Mouse (Mus musculus): ENCODE results near the gene Ergic1. TPM values are rescaled to one million over a fixed set of nuclear protein-coding genes. Genes with fewer than 3 reads are reported as not detected.

The Ergic1 gene
- polyA plus RNA-seq, 1 experiment: 93.3 TPM

DNA sequence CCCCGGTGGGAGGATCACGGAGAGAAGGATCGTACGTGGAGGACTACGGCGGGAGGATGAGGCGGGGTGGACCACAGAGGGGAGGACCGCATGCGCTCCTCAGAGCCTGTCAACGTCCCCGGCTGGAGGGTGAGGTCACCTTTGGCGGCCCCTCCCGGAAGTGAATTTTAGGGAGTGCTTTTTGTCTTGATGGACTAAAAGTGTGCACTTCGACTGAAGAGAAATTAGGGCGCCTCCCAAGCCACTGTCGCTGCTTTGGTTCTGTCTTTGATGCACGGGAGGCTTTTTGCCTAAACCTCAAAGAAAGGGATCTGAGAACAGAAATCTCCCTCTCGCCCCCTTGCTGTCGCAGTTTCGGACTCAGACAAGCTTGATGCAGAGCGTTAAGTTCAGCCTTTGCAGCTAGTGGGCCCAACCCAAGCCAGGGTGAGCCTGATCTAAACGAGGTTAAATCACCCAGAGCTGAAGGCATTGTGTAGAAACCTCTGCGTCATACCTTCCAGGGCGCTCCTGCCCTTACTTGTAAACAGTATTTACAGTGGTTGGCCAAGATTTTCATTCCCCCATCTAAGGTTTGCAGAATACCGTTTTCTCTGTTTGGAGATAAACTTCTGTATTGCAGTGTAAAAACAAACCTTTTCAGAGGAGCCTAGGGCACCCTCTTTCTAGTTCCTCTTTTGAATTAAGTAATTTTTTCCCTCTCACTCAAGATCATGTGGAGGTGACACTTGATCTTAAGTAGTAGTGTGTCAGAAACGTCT lies 115.5 kb downstream of the Ergic1 start:
- Histone ChIP-seq H3K4me1 (ENCODE audit: control insufficient read depth, insufficient read depth, low read length) (peaks cover 6% of the 10 kb centered on the region), H3K4me3 (replicated peaks; ENCODE audit: extremely low read depth, low read depth, low read length) (peak overlapping the region; percentile 85)
- no peak for TF ChIP-seq POLR2A (IDR thresholded peaks at IDR 0.05; ENCODE audit: borderline replicate concordance, extremely low read depth, low read depth, low read length)
- no peak for TF ChIP-seq CTCF (IDR thresholded peaks at IDR 0.05; ENCODE audit: insufficient read depth, low read length)
- no peak for DNase-seq
- WGBS: under 1% methylated on average over 26 of the region's 26 CpGs

DNA sequence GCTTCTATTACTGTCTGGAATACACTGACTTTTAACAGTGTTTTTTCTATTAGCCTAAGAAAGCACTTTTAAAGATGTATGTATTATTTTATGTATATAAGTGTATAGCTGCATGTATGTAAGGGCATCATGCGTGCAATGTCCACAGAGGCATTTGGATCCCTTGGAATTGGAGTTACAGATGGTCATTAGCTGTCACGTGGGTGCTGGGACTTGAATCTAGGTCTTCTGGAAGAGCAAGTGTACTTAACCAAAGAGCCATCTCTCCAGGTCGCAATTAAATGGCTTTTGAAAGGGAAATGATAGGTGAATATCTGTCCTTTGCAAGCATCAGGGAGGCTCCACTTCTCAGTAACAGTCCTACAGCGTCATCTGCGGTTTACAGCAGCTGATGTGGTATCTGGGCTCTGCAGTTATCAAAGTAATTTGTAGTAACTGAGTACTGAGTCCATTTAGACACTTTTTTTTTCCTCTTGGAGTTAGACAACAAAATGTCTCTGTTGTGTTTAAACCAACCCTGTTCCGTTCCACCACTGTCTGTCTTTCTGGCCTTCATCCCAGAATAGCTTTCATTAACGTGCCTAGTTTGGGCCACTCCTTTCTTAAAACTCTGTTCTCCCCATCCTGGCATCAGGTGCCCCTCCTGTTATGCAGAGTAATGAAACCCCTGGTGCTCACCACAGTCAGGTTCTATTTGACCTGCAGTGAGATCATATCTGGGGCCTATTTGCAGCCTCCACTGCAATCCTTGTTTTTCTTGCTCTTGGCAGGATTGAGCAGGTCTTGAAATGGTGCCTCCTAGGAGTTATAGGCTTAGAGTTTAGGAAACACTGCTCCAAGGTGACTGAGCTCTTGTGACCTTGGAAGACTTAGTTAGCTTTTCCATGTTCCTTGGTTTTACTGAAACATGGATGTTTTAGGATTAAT lies 116.7 kb downstream of the Ergic1 start:
- H3K4me1 ChIP-seq (ENCODE audit: control insufficient read depth, insufficient read depth, low read length): peaks cover 6% of the 10 kb centered on the region
- no peak for DNase-seq
- TF ChIP-seq POLR2A (IDR thresholded peaks at IDR 0.05; ENCODE audit: borderline replicate concordance, extremely low read depth, low read depth, low read length): no peak
- WGBS: 62% methylated on average over 7 of the region's 7 CpGs
- H3K4me3 ChIP-seq (replicated peaks; ENCODE audit: extremely low read depth, low read depth, low read length): no peak overlapping the region

DNA sequence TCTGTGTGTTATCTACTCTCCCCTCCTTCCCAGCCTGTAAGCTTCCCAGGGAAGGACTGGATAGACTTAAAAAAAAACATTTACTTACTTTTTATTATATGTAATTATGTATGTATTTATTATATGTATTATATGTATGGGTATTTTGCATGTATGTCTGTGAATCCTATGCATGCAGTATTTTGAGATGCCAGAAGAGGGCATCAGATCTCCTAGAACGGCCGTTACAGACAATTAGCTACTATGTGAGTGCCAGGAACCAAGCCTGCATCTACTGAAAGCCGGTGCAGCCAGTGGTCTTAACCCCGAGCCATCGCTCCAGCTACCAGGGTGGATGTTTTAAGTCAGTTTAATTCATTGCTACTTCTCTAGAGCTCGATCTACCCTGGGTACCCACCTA lies 120.0 kb downstream of the Ergic1 start:
- DNase-seq: no peak
- WGBS: 93% methylated on average over 6 of the region's 6 CpGs
- H3K4me1 ChIP-seq (ENCODE audit: control insufficient read depth, insufficient read depth, low read length): peaks cover 3% of the 10 kb centered on the region
- H3K4me3 ChIP-seq (replicated peaks; ENCODE audit: extremely low read depth, low read depth, low read length): no peak overlapping the region
- TF ChIP-seq POLR2A (IDR thresholded peaks at IDR 0.05; ENCODE audit: borderline replicate concordance, extremely low read depth, low read depth, low read length): no peak
- TF ChIP-seq CTCF (IDR thresholded peaks at IDR 0.05; ENCODE audit: insufficient read depth, low read length): no peak

DNA sequence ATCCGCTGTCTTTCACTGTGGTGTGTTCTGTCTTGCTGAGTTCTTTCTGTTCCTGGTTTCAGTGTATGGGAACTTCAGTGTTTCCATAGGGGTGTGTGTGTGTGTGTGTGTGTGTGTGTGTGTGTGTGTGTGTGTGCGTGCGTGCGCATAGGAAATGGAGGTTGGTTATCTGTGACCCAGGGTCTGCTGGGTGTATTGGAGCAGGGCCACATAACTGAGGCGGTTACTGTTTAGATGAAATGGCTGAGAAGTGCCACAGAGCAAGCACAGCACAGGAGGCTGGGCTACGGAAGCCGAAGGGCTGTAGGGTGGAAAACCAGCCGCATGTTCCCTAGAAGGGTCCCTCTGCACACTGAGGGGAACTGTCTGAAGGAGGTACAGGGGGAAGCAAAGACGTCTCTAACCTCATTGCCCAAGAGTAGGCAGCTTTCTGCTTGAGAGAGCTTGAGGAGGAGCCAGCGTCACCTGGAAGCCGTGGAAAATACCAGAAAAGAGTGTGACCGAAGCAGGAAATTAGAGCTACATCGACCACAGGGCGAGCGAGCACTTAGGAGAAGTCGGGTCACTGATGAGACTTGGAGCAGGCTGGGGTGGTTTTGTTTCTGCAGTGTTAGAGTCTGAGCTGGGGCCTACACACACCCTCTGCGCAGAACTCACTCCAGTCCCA lies 125.2 kb downstream of the Ergic1 start:
- H3K4me3 ChIP-seq (replicated peaks; ENCODE audit: extremely low read depth, low read depth, low read length): no peak overlapping the region
- WGBS: 80% methylated on average over 17 of the region's 17 CpGs
- H3K4me1 ChIP-seq (ENCODE audit: control insufficient read depth, insufficient read depth, low read length): no peaks in the 10 kb centered on the region; the same call in 1 of the 2 replicates
- no peak for TF ChIP-seq CTCF (IDR thresholded peaks at IDR 0.05; ENCODE audit: insufficient read depth, low read length)
- TF ChIP-seq POLR2A (IDR thresholded peaks at IDR 0.05; ENCODE audit: borderline replicate concordance, extremely low read depth, low read depth, low read length): no peak
- no peak for DNase-seq

DNA sequence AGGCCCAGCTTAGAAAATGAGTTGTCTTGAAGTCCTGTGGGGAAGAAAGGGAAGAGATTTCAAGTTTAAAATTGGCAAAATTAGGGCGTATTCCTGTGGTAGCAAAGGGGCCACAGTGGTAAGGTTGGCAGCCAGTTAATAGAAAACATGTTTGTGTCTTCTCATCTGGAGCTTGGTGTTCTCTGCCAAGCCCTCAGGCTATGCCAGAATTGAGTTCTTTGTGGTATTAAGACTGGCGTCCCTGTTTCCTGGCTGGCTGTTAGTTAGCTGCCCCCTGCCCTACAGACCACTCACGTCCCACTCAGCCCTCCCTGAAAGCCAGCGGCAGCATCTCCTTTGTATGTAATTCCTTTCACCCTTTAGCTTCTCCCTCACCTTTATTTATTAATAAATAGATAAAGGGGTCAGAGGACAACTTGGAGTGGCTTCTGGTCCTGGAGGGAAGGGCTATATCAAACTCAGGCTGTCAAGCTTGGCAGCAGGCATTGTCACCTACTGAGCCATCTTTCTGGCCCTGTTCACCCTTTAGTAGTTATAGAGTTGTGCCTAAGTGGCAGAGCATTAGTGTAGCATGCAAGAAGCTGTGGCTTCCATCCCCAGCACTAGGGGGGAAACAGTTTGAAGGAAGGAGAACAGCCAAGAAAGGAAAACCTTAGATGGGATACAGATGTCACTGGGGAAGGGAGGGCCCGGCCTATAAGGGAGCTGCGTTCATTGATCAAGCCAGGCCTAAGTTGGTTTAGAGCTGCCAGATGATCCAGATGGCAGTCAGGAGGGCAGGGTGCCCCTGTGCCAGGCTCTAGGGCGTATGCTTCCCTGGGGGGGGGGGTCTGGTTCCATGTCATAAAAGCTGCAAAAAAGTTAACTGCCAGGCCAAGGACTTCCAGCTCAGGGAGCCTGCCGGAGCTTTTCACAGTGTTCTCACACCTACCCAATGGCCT lies 127.8 kb downstream of the Ergic1 start:
- WGBS: 59% methylated on average over 8 of the region's 8 CpGs
- TF ChIP-seq CTCF (IDR thresholded peaks at IDR 0.05; ENCODE audit: insufficient read depth, low read length) (no peak), POLR2A (IDR thresholded peaks at IDR 0.05; ENCODE audit: borderline replicate concordance, extremely low read depth, low read depth, low read length) (no peak)
- no peak overlapping the region for H3K4me3 ChIP-seq (replicated peaks; ENCODE audit: extremely low read depth, low read depth, low read length)
- DNase-seq: no peak
- no peaks in the 10 kb centered on the region; the same call in 1 of the 2 replicates for H3K4me1 ChIP-seq (ENCODE audit: control insufficient read depth, insufficient read depth, low read length)

DNA sequence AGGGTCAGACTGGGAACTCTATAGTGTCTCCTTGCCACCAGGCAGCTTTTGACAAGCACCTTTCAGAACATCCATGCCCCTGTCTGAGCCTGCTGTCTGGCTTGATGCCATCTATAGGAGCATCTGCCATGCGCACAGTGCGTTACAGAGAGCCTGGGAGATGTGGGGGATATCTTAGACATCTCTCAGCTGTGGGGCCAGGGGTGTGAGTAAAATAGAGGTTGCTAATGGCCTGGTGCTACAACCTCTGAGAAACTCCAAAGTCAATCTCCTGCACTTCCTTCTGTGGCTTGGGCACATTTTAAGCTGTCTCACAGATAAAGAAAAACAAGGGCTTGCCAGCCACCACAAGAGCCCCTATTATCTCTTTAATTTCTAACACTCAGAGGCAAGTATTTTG lies 128.5 kb downstream of the Ergic1 start:
- 77% methylated on average over 2 of the region's 2 CpGs for WGBS
- H3K4me1 ChIP-seq (ENCODE audit: control insufficient read depth, insufficient read depth, low read length): no peaks in the 10 kb centered on the region; the same call in 1 of the 2 replicates
- TF ChIP-seq POLR2A (IDR thresholded peaks at IDR 0.05; ENCODE audit: borderline replicate concordance, extremely low read depth, low read depth, low read length): no peak
- TF ChIP-seq CTCF (IDR thresholded peaks at IDR 0.05; ENCODE audit: insufficient read depth, low read length): no peak
- H3K4me3 ChIP-seq (replicated peaks; ENCODE audit: extremely low read depth, low read depth, low read length): no peak overlapping the region
- DNase-seq: no peak

DNA sequence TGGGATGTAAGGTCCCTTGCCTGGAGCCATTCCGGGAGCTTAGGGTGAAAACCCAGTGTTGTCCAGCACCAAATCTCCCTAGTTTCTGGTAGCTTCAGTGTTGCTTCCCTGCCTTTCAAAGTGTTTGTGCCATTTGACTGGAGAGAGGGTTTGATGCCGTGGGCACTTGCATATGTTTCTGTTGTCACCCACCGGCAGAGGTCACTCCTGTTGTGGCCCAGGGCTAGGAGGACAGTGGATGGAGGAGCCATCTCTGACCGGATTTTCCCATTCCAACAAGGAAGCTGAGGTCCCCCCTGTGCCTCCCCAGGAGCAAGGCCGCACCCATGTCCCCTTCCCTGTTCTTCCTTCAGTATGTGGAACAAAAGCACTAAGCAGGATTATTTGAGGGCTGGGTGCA lies 128.9 kb downstream of the Ergic1 start:
- TF ChIP-seq POLR2A (IDR thresholded peaks at IDR 0.05; ENCODE audit: borderline replicate concordance, extremely low read depth, low read depth, low read length) (no peak), CTCF (IDR thresholded peaks at IDR 0.05; ENCODE audit: insufficient read depth, low read length) (no peak)
- WGBS: 72% methylated on average over 5 of the region's 5 CpGs
- Histone ChIP-seq H3K4me1 (ENCODE audit: control insufficient read depth, insufficient read depth, low read length) (no peaks in the 10 kb centered on the region; the same call in 1 of the 2 replicates), H3K4me3 (replicated peaks; ENCODE audit: extremely low read depth, low read depth, low read length) (no peak overlapping the region)
- no peak for DNase-seq

DNA sequence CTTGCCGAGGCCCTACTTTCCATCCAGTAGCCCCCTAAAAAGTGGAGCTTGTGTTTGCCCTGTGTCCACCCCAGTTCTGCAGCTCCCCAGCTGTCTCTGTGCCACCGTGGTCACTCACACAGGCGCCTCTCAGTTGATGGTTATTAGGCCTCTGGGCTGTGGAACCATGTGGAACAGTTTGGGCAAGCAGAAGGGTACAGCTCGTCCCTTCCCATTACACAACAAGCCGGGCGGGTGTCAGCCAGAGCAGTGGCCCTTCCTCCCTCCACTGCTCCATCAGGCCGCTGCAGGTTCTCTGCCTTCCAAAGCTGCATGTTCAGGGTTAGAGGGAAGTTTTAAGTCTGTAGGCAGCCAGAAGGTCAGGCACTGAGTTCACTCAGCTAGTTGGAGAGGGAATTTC lies 129.8 kb downstream of the Ergic1 start:
- Histone ChIP-seq H3K4me1 (ENCODE audit: control insufficient read depth, insufficient read depth, low read length) (no peaks in the 10 kb centered on the region; the same call in 1 of the 2 replicates), H3K4me3 (replicated peaks; ENCODE audit: extremely low read depth, low read depth, low read length) (no peak overlapping the region)
- TF ChIP-seq CTCF (IDR thresholded peaks at IDR 0.05; ENCODE audit: insufficient read depth, low read length): no peak
- no peak for TF ChIP-seq POLR2A (IDR thresholded peaks at IDR 0.05; ENCODE audit: borderline replicate concordance, extremely low read depth, low read depth, low read length)
- WGBS: 67% methylated on average over 7 of the region's 7 CpGs
- no peak for DNase-seq

Measured in lung, adult 2 months (tissue).